Mouse (Mus musculus) embryonic facial prominence, embryonic 12.5 days (tissue): ENCODE data around the gene Ppp2r5a. TPM values are rescaled to one million over a fixed set of nuclear protein-coding genes. Genes with fewer than 3 reads are reported as not detected.

Experiments
- ATAC-seq: fragments of 200-750 bp; cut with Nextera tagmentation; 2 replicates; pipeline ENCODE4 v1.8.0; 2017; ENCODE audit not compliant: insufficient number of reproducible peaks, insufficient read depth, low FRiP score, low TSS enrichment
- H3K27ac ChIP-seq: fragments of 300-500 bp; sonication (generic); 2 replicates; pipeline ENCODE4 v1.5.1; 2016; ENCODE audit warnings: mild to moderate bottlenecking
- H3K27me3 ChIP-seq: fragments of 300-500 bp; sonication (generic); 2 replicates; pipeline ENCODE4 v1.6.1; 2016; ENCODE audit warnings: mild to moderate bottlenecking, moderate library complexity
- H3K36me3 ChIP-seq: fragments of 300-500 bp; sonication (generic); 2 replicates; pipeline ENCODE4 v1.6.1; 2016; ENCODE audit warnings: mild to moderate bottlenecking
- H3K4me1 ChIP-seq: fragments of 300-500 bp; sonication (generic); 2 replicates; pipeline ENCODE4 v1.6.1; 2016
- H3K4me2 ChIP-seq: fragments of 300-500 bp; sonication (generic); replicated peaks from 2 replicates; pipeline ENCODE4 v1.6.1; 2016; ENCODE audit warnings: mild to moderate bottlenecking, moderate library complexity
- H3K4me3 ChIP-seq: fragments of 300-500 bp; sonication (generic); 2 replicates; pipeline ENCODE4 v1.5.1; 2016; ENCODE audit warnings: mild to moderate bottlenecking
- H3K9ac ChIP-seq: fragments of 300-500 bp; sonication (generic); 2 replicates; pipeline ENCODE4 v1.6.1; 2016; ENCODE audit warnings: mild to moderate bottlenecking, moderate library complexity
- H3K9me3 ChIP-seq: fragments of 300-500 bp; sonication (generic); 2 replicates; pipeline ENCODE4 v1.6.1; 2016; ENCODE audit warnings: mild to moderate bottlenecking, moderate library complexity
- WGBS: fragments of 180-500 bp; shearing (Covaris S2); methylation state at CpG from one replicate; pipeline ENCODE4 v1.1.7; 2016; 5-methylcytosine and 5-hydroxymethylcytosine counted together
- polyA plus RNA-seq: library from polyadenylated mRNA; unstranded; fragments of >200 nt; fragmentation: Nextera tagmentation; extraction: Ambion mirVana; gene quantifications from 2 replicates; pipeline ENCODE4 v1.2.1, GENCODE M21; 2016

The Ppp2r5a gene
- polyA plus RNA-seq = 17.5 and 22.4 TPM in 2 replicates

- Histone ChIP-seq H3K9ac (no peak within 1 kb of the TSS), H3K4me1 (no peaks in the 10 kb centered on the region), H3K9me3 (no peaks in the 10 kb centered on the region), H3K4me3 (no peak within 1 kb of the TSS), H3K4me2 (no peak within 1 kb of the TSS), H3K27ac (no peak within 1 kb of the TSS), H3K27me3 (peaks cover 9% of the 10 kb centered on the region; the same call in 1 of the 2 replicates), H3K36me3 (no peaks in the 10 kb centered on the region)
- ATAC-seq = no peak
- 62% methylated on average over 5 of the region's 5 CpGs for WGBS
Measured at GRCm38 (mm10) chr1:191403074-191403473, at the start of gene Ppp2r5a. TSS of gene Ppp2r5a (minus strand) at chr1:191403272.

- Histone ChIP-seq H3K4me3 (no peak overlapping the region), H3K27me3 (no peaks in the 10 kb centered on the region), H3K36me3 (no peaks in the 10 kb centered on the region), H3K4me2 (no peak overlapping the region), H3K9me3 (no peaks in the 10 kb centered on the region), H3K9ac (no peak overlapping the region), H3K4me1 (peaks cover 11% of the 10 kb centered on the region), H3K27ac (no peak overlapping the region)
- ATAC-seq = no peak
- 77% methylated on average over 5 of the region's 5 CpGs for WGBS
Measured at GRCm38 (mm10) chr1:191450614-191451013, 47.5 kb upstream of the Ppp2r5a start.

DNA sequence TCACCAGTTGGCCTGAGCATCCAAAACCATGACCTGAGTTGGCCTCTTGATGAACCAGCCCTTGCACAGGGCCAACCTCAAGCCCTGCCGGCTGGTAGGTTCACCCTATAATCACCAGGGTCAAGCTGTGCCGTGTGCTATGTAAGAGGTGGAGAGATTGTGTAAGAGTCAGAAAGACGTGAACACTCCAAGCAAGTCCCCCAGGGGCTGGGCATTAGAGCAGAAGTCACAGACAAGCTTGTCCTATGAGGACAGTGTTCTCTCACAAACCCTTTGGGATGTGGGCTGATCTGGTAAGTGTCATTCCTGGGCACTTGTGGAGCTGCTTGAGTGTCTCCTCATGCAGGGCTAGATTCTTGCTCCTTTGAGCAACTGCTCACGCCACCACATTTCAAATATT, 46.5 kb upstream of the Ppp2r5a start:
- H3K4me3 ChIP-seq = no peak overlapping the region
- no peaks in the 10 kb centered on the region for H3K27me3 ChIP-seq
- H3K27ac ChIP-seq = no peak overlapping the region
- no peaks in the 10 kb centered on the region for H3K36me3 ChIP-seq
- no peaks in the 10 kb centered on the region for H3K9me3 ChIP-seq
- 66% methylated on average over 4 of the region's 4 CpGs for WGBS
- no peak overlapping the region for H3K4me2 ChIP-seq
- H3K4me1 ChIP-seq = peaks cover 7% of the 10 kb centered on the region
- H3K9ac ChIP-seq = no peak overlapping the region
- ATAC-seq = no peak

- 82% methylated on average over 6 of the region's 6 CpGs for WGBS
- no peak for ATAC-seq
- Histone ChIP-seq H3K4me1 (no peaks in the 10 kb centered on the region), H3K36me3 (no peaks in the 10 kb centered on the region), H3K27ac (no peak overlapping the region), H3K4me3 (no peak overlapping the region), H3K9me3 (no peaks in the 10 kb centered on the region), H3K4me2 (no peak overlapping the region), H3K27me3 (no peaks in the 10 kb centered on the region), H3K9ac (no peak overlapping the region)
Measured at GRCm38 (mm10) chr1:191447391-191448016, 44.4 kb upstream of the Ppp2r5a start.

DNA sequence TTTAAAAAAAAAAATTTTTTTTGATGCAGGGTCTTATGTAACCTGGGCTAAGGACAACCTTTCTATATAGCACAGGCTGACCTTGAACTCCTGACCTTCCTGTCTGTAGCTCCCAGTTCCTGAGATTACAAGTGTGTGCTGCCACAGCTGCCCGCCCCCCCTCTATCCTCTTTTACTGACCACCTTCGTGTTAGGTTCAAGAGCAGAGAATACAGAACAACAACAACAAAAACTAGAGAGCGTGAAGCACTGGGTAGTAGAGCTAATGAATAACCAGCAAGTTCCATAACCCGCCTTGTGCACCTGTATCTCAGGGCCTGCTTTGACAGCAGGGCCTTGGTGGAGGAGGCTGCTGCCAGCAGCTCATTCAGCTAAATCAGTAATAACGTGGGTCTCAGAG, 43.2 kb upstream of the Ppp2r5a start:
- H3K4me1 ChIP-seq = no peaks in the 10 kb centered on the region
- no peak overlapping the region for H3K27ac ChIP-seq
- no peak overlapping the region for H3K4me2 ChIP-seq
- no peak for ATAC-seq
- no peaks in the 10 kb centered on the region for H3K36me3 ChIP-seq
- 76% methylated on average over 5 of the region's 5 CpGs for WGBS
- no peak overlapping the region for H3K4me3 ChIP-seq
- no peaks in the 10 kb centered on the region for H3K9me3 ChIP-seq
- no peaks in the 10 kb centered on the region for H3K27me3 ChIP-seq
- no peak overlapping the region for H3K9ac ChIP-seq

DNA sequence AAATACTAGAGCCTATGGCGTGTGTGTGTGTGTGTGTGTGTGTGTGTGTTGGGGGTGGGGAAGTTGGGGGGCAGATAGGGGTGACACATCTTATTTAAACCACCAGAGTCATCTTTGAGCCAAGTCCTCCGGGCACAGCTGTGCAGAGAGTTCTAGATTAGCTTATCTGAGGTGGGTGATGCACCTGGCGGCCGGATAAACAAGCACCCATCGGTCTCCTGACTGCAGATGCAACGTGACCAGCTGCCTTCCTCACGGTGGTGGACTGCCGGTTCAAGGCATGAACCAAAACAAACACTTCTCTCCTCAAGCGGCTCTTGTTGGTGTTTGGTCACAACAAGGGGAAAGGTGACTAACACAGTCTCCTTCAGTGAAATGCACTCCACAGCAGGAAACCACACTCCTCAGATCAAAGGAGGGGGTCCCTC, 42.8 kb upstream of the Ppp2r5a start:
- no peaks in the 10 kb centered on the region for H3K36me3 ChIP-seq
- H3K9ac ChIP-seq = no peak overlapping the region
- ATAC-seq = no peak
- H3K4me3 ChIP-seq = no peak overlapping the region
- no peak overlapping the region for H3K27ac ChIP-seq
- no peaks in the 10 kb centered on the region for H3K9me3 ChIP-seq
- WGBS = 61% methylated on average over 9 of the region's 9 CpGs
- no peak overlapping the region for H3K4me2 ChIP-seq
- no peaks in the 10 kb centered on the region for H3K27me3 ChIP-seq
- no peaks in the 10 kb centered on the region for H3K4me1 ChIP-seq

DNA sequence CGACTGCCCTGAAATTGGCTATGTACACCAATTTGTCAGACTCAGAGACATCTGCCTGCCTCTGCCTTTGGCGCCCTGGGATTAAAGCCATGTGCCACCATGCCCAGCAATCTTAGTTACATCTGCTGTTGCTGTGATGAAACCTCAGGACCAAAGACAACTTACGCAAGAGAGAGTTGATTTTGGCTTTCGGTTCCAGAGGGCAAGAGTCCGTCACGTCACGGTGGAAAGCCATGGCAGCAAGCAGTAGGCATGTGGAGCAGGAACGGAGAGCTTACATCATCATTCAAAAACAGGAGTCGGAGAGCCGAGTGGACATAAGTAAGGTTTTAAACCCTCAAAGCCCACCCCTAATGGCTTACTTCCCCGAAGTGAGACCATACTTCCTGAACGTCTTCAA, 42.3 kb upstream of the Ppp2r5a start:
- 86% methylated on average over 12 of the region's 12 CpGs for WGBS
- no peaks in the 10 kb centered on the region for H3K4me1 ChIP-seq
- no peak overlapping the region for H3K4me2 ChIP-seq
- no peaks in the 10 kb centered on the region for H3K9me3 ChIP-seq
- no peaks in the 10 kb centered on the region for H3K36me3 ChIP-seq
- no peaks in the 10 kb centered on the region for H3K27me3 ChIP-seq
- no peak overlapping the region for H3K9ac ChIP-seq
- ATAC-seq = no peak
- no peak overlapping the region for H3K4me3 ChIP-seq
- H3K27ac ChIP-seq = no peak overlapping the region

DNA sequence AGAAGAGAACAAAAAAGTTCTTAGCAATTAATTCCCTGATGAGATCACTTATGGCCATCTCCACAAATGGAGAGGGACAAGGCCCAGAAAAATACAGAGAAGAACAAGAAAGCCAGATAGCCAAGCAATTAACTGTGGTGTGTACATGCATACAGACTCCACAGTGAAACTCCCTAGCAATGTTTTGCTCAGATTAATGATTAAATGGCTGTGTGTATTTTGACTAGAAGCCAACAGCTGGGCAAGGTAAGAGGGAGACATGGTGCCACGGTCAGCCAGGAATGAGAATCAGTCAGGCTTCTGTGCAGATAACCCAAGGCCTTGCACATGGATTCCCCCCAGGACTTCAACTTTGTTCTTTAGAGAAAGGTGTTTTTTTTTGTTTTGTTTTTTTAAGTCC, 41.4 kb upstream of the Ppp2r5a start:
- H3K4me2 ChIP-seq = no peak overlapping the region
- H3K4me1 ChIP-seq = no peaks in the 10 kb centered on the region
- no peak for ATAC-seq
- no peak overlapping the region for H3K27ac ChIP-seq
- no peaks in the 10 kb centered on the region for H3K9me3 ChIP-seq
- no peaks in the 10 kb centered on the region for H3K27me3 ChIP-seq
- WGBS = 59% methylated on average over 1 of the region's 1 CpGs
- H3K9ac ChIP-seq = no peak overlapping the region
- no peak overlapping the region for H3K4me3 ChIP-seq
- no peaks in the 10 kb centered on the region for H3K36me3 ChIP-seq

- no peaks in the 10 kb centered on the region for H3K36me3 ChIP-seq
- H3K9me3 ChIP-seq = no peaks in the 10 kb centered on the region
- no peak overlapping the region for H3K9ac ChIP-seq
- WGBS = 65% methylated on average over 3 of the region's 3 CpGs
- peaks cover 6% of the 10 kb centered on the region; the same call in 1 of the 2 replicates for H3K4me1 ChIP-seq
- no peaks in the 10 kb centered on the region for H3K27me3 ChIP-seq
- H3K4me3 ChIP-seq = no peak overlapping the region
- H3K27ac ChIP-seq = no peak overlapping the region
- no peak for ATAC-seq
- H3K4me2 ChIP-seq = no peak overlapping the region
Measured at GRCm38 (mm10) chr1:191439011-191439410, 35.9 kb upstream of the Ppp2r5a start.

- H3K27ac ChIP-seq = no peak overlapping the region
Measured at GRCm38 (mm10) chr1:191438546-191438945, 35.5 kb upstream of the Ppp2r5a start.

GRCm38 (mm10) chr1:191436647-191437046, 33.6 kb upstream of the Ppp2r5a start:
- no peak overlapping the region for H3K4me3 ChIP-seq
- no peak overlapping the region for H3K27ac ChIP-seq
- no peaks in the 10 kb centered on the region for H3K27me3 ChIP-seq
- H3K36me3 ChIP-seq = no peaks in the 10 kb centered on the region
- H3K4me2 ChIP-seq = no peak overlapping the region
- WGBS = 23% methylated on average over 3 of the region's 3 CpGs
- no peaks in the 10 kb centered on the region for H3K9me3 ChIP-seq
- H3K4me1 ChIP-seq = peaks cover 6% of the 10 kb centered on the region; the same call in 1 of the 2 replicates
- H3K9ac ChIP-seq = no peak overlapping the region
- no peak for ATAC-seq

More at GRCm38 (mm10) chr1:191438546-191438945, 35.5 kb upstream of the Ppp2r5a start:
- no peak for ATAC-seq
- WGBS = 69% methylated on average over 4 of the region's 4 CpGs
- no peaks in the 10 kb centered on the region for H3K9me3 ChIP-seq
- no peaks in the 10 kb centered on the region for H3K27me3 ChIP-seq
- no peak overlapping the region for H3K4me3 ChIP-seq
- peaks cover 6% of the 10 kb centered on the region; the same call in 1 of the 2 replicates for H3K4me1 ChIP-seq
- H3K36me3 ChIP-seq = no peaks in the 10 kb centered on the region
- H3K9ac ChIP-seq = no peak overlapping the region
- H3K4me2 ChIP-seq = no peak overlapping the region

DNA sequence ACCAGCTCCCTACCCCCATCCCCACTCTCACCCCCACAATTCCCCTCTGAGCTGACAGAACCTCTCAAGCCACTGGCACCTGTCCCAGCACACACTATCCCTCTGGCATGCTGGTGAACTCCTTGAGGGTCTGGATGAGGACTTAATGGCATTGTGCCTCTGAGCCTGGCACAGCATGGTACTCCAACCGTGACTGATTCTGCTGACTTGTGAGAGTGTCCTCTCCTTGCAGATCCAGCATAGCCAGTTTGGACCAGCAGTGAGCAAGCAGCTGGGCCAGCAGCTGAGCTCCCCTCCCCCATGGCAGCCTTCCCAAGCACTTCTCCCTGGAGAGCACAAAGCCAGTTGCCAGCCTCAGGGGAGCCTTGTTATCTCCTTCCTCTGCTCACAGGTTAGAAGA, 32.3 kb upstream of the Ppp2r5a start:
- Histone ChIP-seq H3K27ac (no peak overlapping the region), H3K4me3 (no peak overlapping the region), H3K4me1 (peaks cover 6% of the 10 kb centered on the region; the same call in 1 of the 2 replicates), H3K27me3 (no peaks in the 10 kb centered on the region), H3K9me3 (no peaks in the 10 kb centered on the region), H3K9ac (no peak overlapping the region), H3K36me3 (no peaks in the 10 kb centered on the region), H3K4me2 (no peak overlapping the region)
- ATAC-seq = no peak
- WGBS = 17% methylated on average over 1 of the region's 1 CpGs
